Mouse (Mus musculus): Measurements from ENCODE around the gene Klf9.

- TF ChIP-seq CTCF (conservative IDR thresholded peaks at IDR 0.05; ENCODE audit: insufficient read depth, insufficient read length, low read depth, low read length) (peak; percentile 51; the same call in 1 of the 2 replicates), POLR2A (IDR thresholded peaks at IDR 0.05; ENCODE audit: low read depth, low read length) (no peak)
Observed at GRCm38 (mm10) chr19:23134095-23134440, 7.0 kb upstream of the Klf9 start.

All from kidney, adult 2 months (tissue).